Mouse (Mus musculus) lung, embryonic 14.5 days (tissue): ENCODE data around the gene Entpd7. TPM values are rescaled to one million over a fixed set of nuclear protein-coding genes. Genes with fewer than 3 reads are reported as not detected.

ENCODE experiments used
- ATAC-seq: fragments of 200-750 bp; cut with Nextera tagmentation; 2 replicates; pipeline ENCODE4 v1.8.0; 2017; ENCODE audit warnings: mild to moderate bottlenecking, moderate TSS enrichment, moderate library complexity; ENCODE audit not compliant: insufficient read depth
- DNase-seq: peaks from one replicate; pipeline ENCODE4 v3.0.0-alpha.2; 2015
- H3K27ac ChIP-seq: fragments of 300-500 bp; sonication (generic); 2 replicates; pipeline ENCODE4 v1.5.1; 2014; ENCODE audit warnings: low read depth, mild to moderate bottlenecking, moderate library complexity
- H3K27me3 ChIP-seq: fragments of 300-500 bp; sonication (generic); 2 replicates; pipeline ENCODE4 v1.6.1; 2014; ENCODE audit warnings: low read length, control low read depth; ENCODE audit not compliant: insufficient read depth
- H3K36me3 ChIP-seq: fragments of 300-500 bp; sonication (generic); 2 replicates; pipeline ENCODE4 v1.6.1; 2014; ENCODE audit warnings: control low read depth; ENCODE audit not compliant: insufficient read depth
- H3K4me1 ChIP-seq: fragments of 300-500 bp; sonication (generic); 2 replicates; pipeline ENCODE4 v1.6.1; 2014; ENCODE audit warnings: antibody characterized with exemption, control low read depth; ENCODE audit not compliant: insufficient read depth
- H3K4me2 ChIP-seq: fragments of 300-500 bp; sonication (generic); 2 replicates; pipeline ENCODE4 v1.6.1; 2014; ENCODE audit warnings: mild to moderate bottlenecking
- H3K4me3 ChIP-seq: fragments of 300-500 bp; sonication (generic); 2 replicates; pipeline ENCODE4 v1.5.1; 2014; ENCODE audit warnings: low read depth, low read length
- H3K9ac ChIP-seq: fragments of 300-500 bp; sonication (generic); 2 replicates; pipeline ENCODE4 v1.6.1; 2014
- H3K9me3 ChIP-seq: fragments of 300-500 bp; sonication (generic); 2 replicates; pipeline ENCODE4 v1.6.1; 2016; ENCODE audit warnings: low read depth, low read length, control low read depth
- CTCF ChIP-seq: IDR thresholded peaks from 2 replicates; pipeline ENCODE4 v1.5.1; 2016; ENCODE audit warnings: antibody characterized with exemption, low read depth
- WGBS: fragments of 180-500 bp; shearing (Covaris S2); extraction: QIAGEN DNeasy Blood & Tissue Kit; methylation state at CpG from one replicate; pipeline ENCODE4 v1.1.7; 2014; 5-methylcytosine and 5-hydroxymethylcytosine counted together
- polyA plus RNA-seq: library from polyadenylated mRNA; unstranded; fragments of >200 nt; fragmentation: Nextera tagmentation; extraction: Ambion mirVana; gene quantifications from 2 replicates; pipeline ENCODE4 v1.2.1, GENCODE M21; 2014

Entpd7 gene
- polyA plus RNA-seq, 1 experiment from 2014 or later, result 15.2 TPM

- no peak for TF ChIP-seq CTCF
- H3K4me2 ChIP-seq, result no peak overlapping the region
Measured at GRCm38 (mm10) chr19:43724194-43724593, 34.7 kb downstream of the Entpd7 start.

GRCm38 (mm10) chr19:43724821-43725220 lies 35.3 kb downstream of the Entpd7 start:
- Histone ChIP-seq H3K4me2 (no peak overlapping the region), H3K27ac (no peak overlapping the region), H3K9me3 (no peaks in the 10 kb centered on the region), H3K4me1 (no peaks in the 10 kb centered on the region), H3K27me3 (no peaks in the 10 kb centered on the region), H3K36me3 (peaks cover 74% of the 10 kb centered on the region), H3K9ac (no peak overlapping the region), H3K4me3 (no peak overlapping the region)
- 80% methylated on average over 7 of the region's 7 CpGs for WGBS
- no peak for DNase-seq
- no peak for TF ChIP-seq CTCF
- no peak for ATAC-seq

More at GRCm38 (mm10) chr19:43724194-43724593, 34.7 kb downstream of the Entpd7 start:
- Histone ChIP-seq H3K27ac (no peak overlapping the region), H3K9me3 (no peaks in the 10 kb centered on the region), H3K4me1 (no peaks in the 10 kb centered on the region), H3K4me3 (no peak overlapping the region), H3K27me3 (no peaks in the 10 kb centered on the region), H3K9ac (no peak overlapping the region), H3K36me3 (peaks cover 67% of the 10 kb centered on the region)
- no peak for ATAC-seq
- no peak for DNase-seq
- 90% methylated on average over 20 of the region's 20 CpGs for WGBS

GRCm38 (mm10) chr19:43726510-43727146 lies 37.2 kb downstream of the Entpd7 start:
- 93% methylated on average over 15 of the region's 15 CpGs for WGBS
- ATAC-seq, result no peak
- Histone ChIP-seq H3K27ac (no peak overlapping the region), H3K4me1 (no peaks in the 10 kb centered on the region), H3K36me3 (peaks cover 66% of the 10 kb centered on the region), H3K4me2 (no peak overlapping the region), H3K4me3 (no peak overlapping the region), H3K27me3 (no peaks in the 10 kb centered on the region), H3K9me3 (no peaks in the 10 kb centered on the region), H3K9ac (no peak overlapping the region)
- TF ChIP-seq CTCF, result no peak
- no peak for DNase-seq

- 41% methylated on average over 22 of the region's 22 CpGs for WGBS
- no peak for TF ChIP-seq CTCF
- no peaks in the 10 kb centered on the region for H3K9me3 ChIP-seq
- DNase-seq (peak; percentile 38), ATAC-seq (peak; percentile 69; the same call in 1 of the 2 replicates)
- peak overlapping the region; percentile 34 for H3K9ac ChIP-seq
- H3K27me3 ChIP-seq, result no peaks in the 10 kb centered on the region
- H3K36me3 ChIP-seq, result peaks cover 53% of the 10 kb centered on the region
- peak overlapping the region; percentile 26 for H3K4me3 ChIP-seq
- H3K4me1 ChIP-seq, result no peaks in the 10 kb centered on the region
- peak overlapping the region; percentile 54 for H3K4me2 ChIP-seq
- 0 out of 2 replicates have a peak overlapping the region, but pooled peaks have one; percentile 26 for H3K27ac ChIP-seq
Measured at GRCm38 (mm10) chr19:43729296-43730036, 40.0 kb downstream of the Entpd7 start.

- Histone ChIP-seq H3K4me1 (no peaks in the 10 kb centered on the region), H3K27ac (0 out of 2 replicates have a peak overlapping the region, but pooled peaks have one; percentile 26), H3K9me3 (no peaks in the 10 kb centered on the region), H3K4me3 (peak overlapping the region; percentile 26), H3K4me2 (peak overlapping the region; percentile 54), H3K9ac (peak overlapping the region; percentile 34), H3K36me3 (peaks cover 57% of the 10 kb centered on the region), H3K27me3 (no peaks in the 10 kb centered on the region)
- no peak for ATAC-seq
- WGBS, result 39% methylated on average over 8 of the region's 8 CpGs
- TF ChIP-seq CTCF, result no peak
- DNase-seq, result peak; percentile 73
Measured at GRCm38 (mm10) chr19:43730037-43730428, 40.6 kb downstream of the Entpd7 start.

GRCm38 (mm10) chr19:43731157-43731556 lies 41.7 kb downstream of the Entpd7 start:
- H3K27ac ChIP-seq, result no peak overlapping the region
- no peak overlapping the region for H3K4me2 ChIP-seq
- WGBS, result 63% methylated on average over 7 of the region's 7 CpGs
- no peak overlapping the region for H3K4me3 ChIP-seq
- H3K9me3 ChIP-seq, result no peaks in the 10 kb centered on the region
- H3K36me3 ChIP-seq, result peaks cover 58% of the 10 kb centered on the region
- ATAC-seq (no peak), DNase-seq (no peak)
- H3K4me1 ChIP-seq, result no peaks in the 10 kb centered on the region
- no peaks in the 10 kb centered on the region for H3K27me3 ChIP-seq
- H3K9ac ChIP-seq, result no peak overlapping the region
- TF ChIP-seq CTCF, result no peak

GRCm38 (mm10) chr19:43738409-43738808 lies 48.9 kb downstream of the Entpd7 start:
- ATAC-seq (no peak), DNase-seq (no peak)
- no peak for TF ChIP-seq CTCF
- H3K27ac ChIP-seq, result no peak overlapping the region
- peaks cover 79% of the 10 kb centered on the region for H3K36me3 ChIP-seq
- H3K4me3 ChIP-seq, result no peak overlapping the region
- H3K4me1 ChIP-seq, result no peaks in the 10 kb centered on the region
- no peak overlapping the region for H3K9ac ChIP-seq
- 92% methylated on average over 10 of the region's 10 CpGs for WGBS
- H3K9me3 ChIP-seq, result no peaks in the 10 kb centered on the region
- no peaks in the 10 kb centered on the region for H3K27me3 ChIP-seq
- no peak overlapping the region for H3K4me2 ChIP-seq
